Mouse (Mus musculus): ENCODE data around the gene Pxylp1.

GRCm38 (mm10) chr9:96935556-96936300 is 43.3 kb upstream of the Pxylp1 start:
- TF ChIP-seq CTCF (IDR thresholded peaks at IDR 0.05) (no peak), EP300 (IDR thresholded peaks at IDR 0.05) (no peak)
